Mouse (Mus musculus) hindbrain, embryonic 12.5 days (tissue): ENCODE results near the gene Phactr2. TPM values are rescaled to one million over a fixed set of nuclear protein-coding genes. Genes with fewer than 3 reads are reported as not detected.
A peak's percentile ranks its signal among the peaks of the same experiment; 100 is the strongest.

Experiments
- ATAC-seq: fragments of 200-750 bp; cut with Nextera tagmentation; 2 replicates; pipeline ENCODE4 v1.8.0; 2017; ENCODE audit warnings: moderate TSS enrichment; ENCODE audit not compliant: low FRiP score
- H3K27ac ChIP-seq: fragments of 300-500 bp; sonication (generic); 2 replicates; pipeline ENCODE4 v1.5.1; 2016; ENCODE audit warnings: mild to moderate bottlenecking
- H3K27me3 ChIP-seq: fragments of 300-500 bp; sonication (generic); 2 replicates; pipeline ENCODE4 v1.6.1; 2016; ENCODE audit warnings: mild to moderate bottlenecking
- H3K36me3 ChIP-seq: fragments of 300-500 bp; sonication (generic); 2 replicates; pipeline ENCODE4 v1.6.1; 2016; ENCODE audit warnings: mild to moderate bottlenecking
- H3K4me1 ChIP-seq: fragments of 300-500 bp; sonication (generic); 2 replicates; pipeline ENCODE4 v1.6.1; 2016
- H3K4me2 ChIP-seq: fragments of 300-500 bp; sonication (generic); replicated peaks from 2 replicates; pipeline ENCODE4 v1.6.1; 2016; ENCODE audit warnings: mild to moderate bottlenecking
- H3K4me3 ChIP-seq: fragments of 300-500 bp; sonication (generic); 2 replicates; pipeline ENCODE4 v1.5.1; 2016; ENCODE audit warnings: mild to moderate bottlenecking
- H3K9ac ChIP-seq: fragments of 300-500 bp; sonication (generic); 2 replicates; pipeline ENCODE4 v1.6.1; 2016; ENCODE audit warnings: mild to moderate bottlenecking, moderate library complexity
- H3K9me3 ChIP-seq: fragments of 300-500 bp; sonication (generic); replicated peaks from 2 replicates; pipeline ENCODE4 v1.6.1; 2016; ENCODE audit warnings: mild to moderate bottlenecking
- whole genome bisulfite sequencing: fragments of 180-500 bp; shearing (Covaris S2); methylation state at CpG from one replicate; pipeline ENCODE4 v1.1.7; 2016; 5-methylcytosine and 5-hydroxymethylcytosine counted together
- polyA plus RNA-seq: library from polyadenylated mRNA; unstranded; fragments of >200 nt; fragmentation: Nextera tagmentation; extraction: Ambion mirVana; gene quantifications from 2 replicates; pipeline ENCODE4 v1.2.1, GENCODE M21; 2016

Gene Phactr2
- polyA plus RNA-seq, 1 experiment from 2014 or later, result 14.5 TPM

GRCm38 (mm10) chr10:13376428-13377260 lies 97.6 kb downstream of the Phactr2 start:
- Histone ChIP-seq H3K4me2 (no peak overlapping the region), H3K27ac (no peak overlapping the region), H3K4me3 (no peak overlapping the region), H3K4me1 (0 out of 2 replicates have a peak, but pooled peaks cover 2% of the 10 kb centered on the region), H3K9me3 (no peaks in the 10 kb centered on the region), H3K27me3 (no peaks in the 10 kb centered on the region), H3K36me3 (no peaks in the 10 kb centered on the region), H3K9ac (no peak overlapping the region)
- WGBS, result 68% methylated on average over 13 of the region's 13 CpGs
- no peak for ATAC-seq

- WGBS, result 53% methylated on average over 3 of the region's 3 CpGs
- H3K4me3 ChIP-seq, result no peak overlapping the region
- H3K36me3 ChIP-seq, result no peaks in the 10 kb centered on the region
- 0 out of 2 replicates have a peak, but pooled peaks cover 2% of the 10 kb centered on the region for H3K4me1 ChIP-seq
- no peak for ATAC-seq
- H3K9me3 ChIP-seq, result no peaks in the 10 kb centered on the region
- no peak overlapping the region for H3K27ac ChIP-seq
- no peaks in the 10 kb centered on the region for H3K27me3 ChIP-seq
- H3K4me2 ChIP-seq, result no peak overlapping the region
- no peak overlapping the region for H3K9ac ChIP-seq
Measured at GRCm38 (mm10) chr10:13375820-13376219, 98.4 kb downstream of the Phactr2 start.

GRCm38 (mm10) chr10:13369581-13370375 lies 104.4 kb downstream of the Phactr2 start:
- 80% methylated on average over 13 of the region's 13 CpGs for WGBS
- Histone ChIP-seq H3K4me2 (no peak overlapping the region), H3K27ac (no peak overlapping the region), H3K4me1 (0 out of 2 replicates have a peak, but pooled peaks cover 2% of the 10 kb centered on the region), H3K27me3 (no peaks in the 10 kb centered on the region), H3K9ac (no peak overlapping the region), H3K4me3 (no peak overlapping the region), H3K36me3 (no peaks in the 10 kb centered on the region), H3K9me3 (no peaks in the 10 kb centered on the region)
- no peak for ATAC-seq

GRCm38 (mm10) chr10:13364286-13364580 lies 110.0 kb downstream of the Phactr2 start:
- H3K27me3 ChIP-seq, result no peaks in the 10 kb centered on the region
- H3K4me2 ChIP-seq, result no peak overlapping the region
- no peaks in the 10 kb centered on the region for H3K4me1 ChIP-seq
- H3K9me3 ChIP-seq, result no peaks in the 10 kb centered on the region
- 71% methylated on average over 2 of the region's 2 CpGs for WGBS
- H3K27ac ChIP-seq, result no peak overlapping the region
- no peak for ATAC-seq
- no peak overlapping the region for H3K4me3 ChIP-seq
- no peaks in the 10 kb centered on the region for H3K36me3 ChIP-seq
- H3K9ac ChIP-seq, result no peak overlapping the region

- H3K9ac ChIP-seq, result no peak overlapping the region
- no peak for ATAC-seq
- H3K27me3 ChIP-seq, result no peaks in the 10 kb centered on the region
- no peak overlapping the region for H3K4me3 ChIP-seq
- H3K9me3 ChIP-seq, result no peaks in the 10 kb centered on the region
- H3K4me2 ChIP-seq, result no peak overlapping the region
- no peaks in the 10 kb centered on the region for H3K4me1 ChIP-seq
- H3K36me3 ChIP-seq, result no peaks in the 10 kb centered on the region
- H3K27ac ChIP-seq, result no peak overlapping the region
- WGBS, result 89% methylated on average over 11 of the region's 11 CpGs
Measured at GRCm38 (mm10) chr10:13363499-13364285, 110.5 kb downstream of the Phactr2 start.

- H3K4me1 ChIP-seq, result no peaks in the 10 kb centered on the region
- H3K27ac ChIP-seq, result no peak overlapping the region
- no peak overlapping the region for H3K4me3 ChIP-seq
- no peaks in the 10 kb centered on the region for H3K27me3 ChIP-seq
- no peak overlapping the region for H3K4me2 ChIP-seq
- no peak overlapping the region for H3K9ac ChIP-seq
- H3K9me3 ChIP-seq, result no peaks in the 10 kb centered on the region
- no peaks in the 10 kb centered on the region for H3K36me3 ChIP-seq
- no peak for ATAC-seq
Measured at GRCm38 (mm10) chr10:13360913-13361312, 113.3 kb downstream of the Phactr2 start.

- H3K27ac ChIP-seq, result no peak overlapping the region
- 87% methylated on average over 5 of the region's 5 CpGs for WGBS
Measured at GRCm38 (mm10) chr10:13359846-13360245, 114.4 kb downstream of the Phactr2 start.

GRCm38 (mm10) chr10:13358679-13359078 lies 115.5 kb downstream of the Phactr2 start:
- no peak overlapping the region for H3K9ac ChIP-seq
- 58% methylated on average over 3 of the region's 3 CpGs for WGBS
- no peak overlapping the region for H3K4me3 ChIP-seq
- H3K4me1 ChIP-seq, result no peaks in the 10 kb centered on the region
- H3K9me3 ChIP-seq, result no peaks in the 10 kb centered on the region
- ATAC-seq, result no peak
- H3K4me2 ChIP-seq, result no peak overlapping the region
- H3K36me3 ChIP-seq, result no peaks in the 10 kb centered on the region
- no peaks in the 10 kb centered on the region for H3K27me3 ChIP-seq
- H3K27ac ChIP-seq, result no peak overlapping the region

More at GRCm38 (mm10) chr10:13359846-13360245, 114.4 kb downstream of the Phactr2 start:
- no peak overlapping the region for H3K4me3 ChIP-seq
- H3K9ac ChIP-seq, result no peak overlapping the region
- no peak for ATAC-seq
- no peaks in the 10 kb centered on the region for H3K27me3 ChIP-seq
- no peak overlapping the region for H3K4me2 ChIP-seq
- no peaks in the 10 kb centered on the region for H3K9me3 ChIP-seq
- H3K36me3 ChIP-seq, result no peaks in the 10 kb centered on the region
- no peaks in the 10 kb centered on the region for H3K4me1 ChIP-seq

GRCm38 (mm10) chr10:13346609-13347290 lies 127.5 kb downstream of the Phactr2 start:
- Histone ChIP-seq H3K36me3 (no peaks in the 10 kb centered on the region), H3K4me3 (no peak overlapping the region), H3K9ac (no peak overlapping the region), H3K27ac (no peak overlapping the region), H3K9me3 (no peaks in the 10 kb centered on the region), H3K4me1 (no peaks in the 10 kb centered on the region), H3K4me2 (no peak overlapping the region), H3K27me3 (no peaks in the 10 kb centered on the region)
- ATAC-seq, result no peak
- 30% methylated on average over 5 of the region's 5 CpGs for WGBS

- ATAC-seq, result no peak
- H3K9ac ChIP-seq, result no peak overlapping the region
- no peaks in the 10 kb centered on the region for H3K4me1 ChIP-seq
- no peaks in the 10 kb centered on the region for H3K9me3 ChIP-seq
- no peaks in the 10 kb centered on the region for H3K27me3 ChIP-seq
- no peak overlapping the region for H3K27ac ChIP-seq
- 85% methylated on average over 3 of the region's 3 CpGs for WGBS
- H3K4me2 ChIP-seq, result no peak overlapping the region
- no peak overlapping the region for H3K4me3 ChIP-seq
- H3K36me3 ChIP-seq, result no peaks in the 10 kb centered on the region
Measured at GRCm38 (mm10) chr10:13340583-13340982, 133.6 kb downstream of the Phactr2 start.

GRCm38 (mm10) chr10:13336964-13337363 lies 137.2 kb downstream of the Phactr2 start:
- H3K36me3 ChIP-seq, result no peaks in the 10 kb centered on the region
- ATAC-seq, result peak; percentile 72; the same call in 1 of the 2 replicates
- H3K4me1 ChIP-seq, result no peaks in the 10 kb centered on the region
- H3K4me2 ChIP-seq, result no peak overlapping the region
- no peaks in the 10 kb centered on the region for H3K9me3 ChIP-seq
- H3K9ac ChIP-seq, result no peak overlapping the region
- 70% methylated on average over 4 of the region's 4 CpGs for WGBS
- no peak overlapping the region for H3K4me3 ChIP-seq
- H3K27ac ChIP-seq, result 0 out of 2 replicates have a peak overlapping the region, but pooled peaks have one; percentile 6
- H3K27me3 ChIP-seq, result no peaks in the 10 kb centered on the region

- no peak overlapping the region for H3K9ac ChIP-seq
- H3K27me3 ChIP-seq, result no peaks in the 10 kb centered on the region
- ATAC-seq, result no peak
- no peak overlapping the region for H3K4me3 ChIP-seq
- H3K27ac ChIP-seq, result no peak overlapping the region
- no peaks in the 10 kb centered on the region for H3K9me3 ChIP-seq
- no peaks in the 10 kb centered on the region for H3K4me1 ChIP-seq
- WGBS, result 75% methylated on average over 6 of the region's 6 CpGs
- no peaks in the 10 kb centered on the region for H3K36me3 ChIP-seq
- no peak overlapping the region for H3K4me2 ChIP-seq
Measured at GRCm38 (mm10) chr10:13335814-13336213, 138.4 kb downstream of the Phactr2 start.
